ENCODE assay signal across 8 mouse cellular contexts in genomic region chr6:115675166-115675507, GRCm38 (mm10). TPM values are rescaled to one million over a fixed set of nuclear protein-coding genes. Genes with fewer than 3 reads are reported as not detected.
DNase-seq lines count a peak whose midpoint lies in the region; ATAC-seq and TF ChIP-seq lines count a peak whose summit lies in the region.

No protein-coding gene starts in this region.

- no peaks in the 10 kb centered on the region for H3K9me3 ChIP-seq in forebrain, postnatal 0 days (ENCODE audit: low read length)
- H3K9me3 ChIP-seq in midbrain, embryonic 16.5 days (replicated peaks; ENCODE audit: control insufficient read depth, low read length, poor library complexity, severe bottlenecking) = no peaks in the 10 kb centered on the region

- H3K9ac ChIP-seq in heart, adult 2 months (ENCODE audit: low read depth, low read length) = peak overlapping the region; percentile 100
- peak overlapping the region; percentile 99 for H3K9ac ChIP-seq in forebrain, postnatal 0 days
- peak overlapping the region; percentile 98 for H3K9ac ChIP-seq in midbrain, embryonic 16.5 days (ENCODE audit: low read depth, low read length)

- H3K36me3 ChIP-seq in heart, adult 2 months (ENCODE audit: control insufficient read depth, insufficient read depth, low read length) = peaks cover 9% of the 10 kb centered on the region
- H3K36me3 ChIP-seq in forebrain, postnatal 0 days (ENCODE audit: insufficient read depth) = no peaks in the 10 kb centered on the region
- no peaks in the 10 kb centered on the region for H3K36me3 ChIP-seq in midbrain, embryonic 16.5 days (ENCODE audit: control insufficient read depth, insufficient read depth, low read length)

- peaks cover 6% of the 10 kb centered on the region for H3K79me2 ChIP-seq in heart, adult 2 months (replicated peaks; ENCODE audit: control insufficient read depth, insufficient read depth, low read length)

- under 1% methylated on average over 13 of the region's 13 CpGs for WGBS in heart, adult 2 months
- WGBS in forebrain, postnatal 0 days = 1% methylated on average over 13 of the region's 13 CpGs
- whole genome bisulfite sequencing in midbrain, embryonic 16.5 days = 2% methylated on average over 13 of the region's 13 CpGs

- H3K4me2 ChIP-seq in forebrain, postnatal 0 days (ENCODE audit: low read depth) = peak overlapping the region; percentile 73
- H3K4me2 ChIP-seq in midbrain, embryonic 16.5 days (ENCODE audit: low read length) = peak overlapping the region; percentile 92

- no peaks in the 10 kb centered on the region for H3K27me3 ChIP-seq in heart, adult 2 months (ENCODE audit: control insufficient read depth, insufficient read depth, low read length)
- H3K27me3 ChIP-seq in forebrain, postnatal 0 days (ENCODE audit: insufficient read depth, low read length) = no peaks in the 10 kb centered on the region
- H3K27me3 ChIP-seq in midbrain, embryonic 16.5 days (ENCODE audit: control insufficient read depth, insufficient read depth, low read depth, low read length) = no peaks in the 10 kb centered on the region

- TF ChIP-seq EP300 in heart, adult 2 months (IDR thresholded peaks at IDR 0.05; ENCODE audit: insufficient read depth, low read depth, low read length) = no peak

- peaks cover 6% of the 10 kb centered on the region for H3K4me1 ChIP-seq in heart, adult 2 months (ENCODE audit: control insufficient read depth, insufficient read depth, low read length)
- peaks cover 17% of the 10 kb centered on the region for H3K4me1 ChIP-seq in forebrain, postnatal 0 days (ENCODE audit: insufficient read depth)
- peaks cover 20% of the 10 kb centered on the region for H3K4me1 ChIP-seq in midbrain, embryonic 16.5 days (ENCODE audit: control insufficient read depth, insufficient read depth, low read length)

- DNase-seq in heart, adult 2 months = no peak
- no peak for DNase-seq in heart, adult 9 months (ENCODE audit: low spot score in 2 of 2)
- DNase-seq in NIH3T3 (ENCODE audit: low read depth) = peak; percentile 56
- no peak for DNase-seq in forebrain, postnatal 0 days
- DNase-seq in kidney, postnatal 10 days = peak; percentile 37
- no peak for DNase-seq in gastrocnemius, postnatal 36 days
- DNase-seq in left cerebral cortex, adult 9 months (ENCODE audit: low spot score in 2 of 2) = no peak

- intact Hi-C loops in heart, adult 2 months (cut with DNase I) = loop anchor here (5.0 kb wide), 2 partner anchors 58 to 517 kb away; partner anchors contain the start of gene Tmcc1
- intact Hi-C loops in gastrocnemius, postnatal 36 days (cut with DNase I) = loop anchor here (5.0 kb wide), 1 partner anchor 53 kb away; no protein-coding TSS in a partner anchor

- peak overlapping the region; percentile 100 for H3K27ac ChIP-seq in heart, adult 2 months
- H3K27ac ChIP-seq in forebrain, postnatal 0 days (ENCODE audit: low read depth, low read length) = peak overlapping the region; percentile 99
- H3K27ac ChIP-seq in midbrain, embryonic 16.5 days (ENCODE audit: low read length) = peak overlapping the region; percentile 99

- no peak for ATAC-seq in forebrain, postnatal 0 days
- no peak for ATAC-seq in midbrain, embryonic 16.5 days

- no peak for TF ChIP-seq POLR2A in heart, adult 2 months (IDR thresholded peaks at IDR 0.05; ENCODE audit: insufficient read depth, low read depth, low read length)

- peak overlapping the region; percentile 74 for H3K4me3 ChIP-seq in heart, adult 2 months
- peak overlapping the region; percentile 99 for H3K4me3 ChIP-seq in forebrain, postnatal 0 days (ENCODE audit: low read depth, low read length)
- H3K4me3 ChIP-seq in midbrain, embryonic 16.5 days (ENCODE audit: low read depth, low read length) = peak overlapping the region; percentile 88

- no peak for TF ChIP-seq CTCF in heart, adult 2 months (IDR thresholded peaks at IDR 0.05)
- no peak for TF ChIP-seq CTCF in forebrain, postnatal 0 days (IDR thresholded peaks at IDR 0.05; ENCODE audit: low read depth)

RNA-seq across cellular contexts. Expression of gene Raf1, which starts 1.3 kb away (rescaled TPM):
- total RNA-seq in heart, adult 2 months (2021) = 100 to 1,000 TPM; 103 to 109 TPM
- polyA plus RNA-seq in heart, adult 2 months (2012; rRNA removed) = 145 and 186 TPM in 2 replicates
- 225 and 226 TPM in 2 replicates for total RNA-seq in forebrain, postnatal 0 days (2014; rRNA removed)
- 94.9 and 105 TPM in 2 replicates for polyA plus RNA-seq in forebrain, postnatal 0 days (2015; fragmentation: Nextera tagmentation; extraction: Ambion mirVana)
- 127 and 136 TPM in 2 replicates for polyA plus RNA-seq in midbrain, embryonic 16.5 days (2015; fragmentation: Nextera tagmentation; extraction: Ambion mirVana)
- 100 to 1,000 TPM; 113 to 117 TPM for total RNA-seq in gastrocnemius, postnatal 36 days (2021)

Comparison
In these comparisons a context has a peak if more than half of its experiments do, and no peak if none do; other contexts are left out.
1. DNase-seq: peak in NIH3T3 (single experiment) and kidney, postnatal 10 days (single experiment); none in heart, adult 2 months (0 of 2), heart, adult 9 months (0 of 2), forebrain, postnatal 0 days (single experiment), gastrocnemius, postnatal 36 days (0 of 2) and left cerebral cortex, adult 9 months (0 of 2).
2. Peak in every context shown above with its lines, with median percentiles within 50 percentile points of each other: H3K27ac ChIP-seq, H3K4me3 ChIP-seq and H3K9ac ChIP-seq.